Mouse (Mus musculus): ENCODE results near the gene Zfp574. TPM values are rescaled to one million over a fixed set of nuclear protein-coding genes. Genes with fewer than 3 reads are reported as not detected.
A peak's percentile ranks its signal among the peaks of the same experiment; 100 is the strongest.

The Zfp574 gene
- polyA plus RNA-seq, 1 experiment: 46.8 TPM

DNA sequence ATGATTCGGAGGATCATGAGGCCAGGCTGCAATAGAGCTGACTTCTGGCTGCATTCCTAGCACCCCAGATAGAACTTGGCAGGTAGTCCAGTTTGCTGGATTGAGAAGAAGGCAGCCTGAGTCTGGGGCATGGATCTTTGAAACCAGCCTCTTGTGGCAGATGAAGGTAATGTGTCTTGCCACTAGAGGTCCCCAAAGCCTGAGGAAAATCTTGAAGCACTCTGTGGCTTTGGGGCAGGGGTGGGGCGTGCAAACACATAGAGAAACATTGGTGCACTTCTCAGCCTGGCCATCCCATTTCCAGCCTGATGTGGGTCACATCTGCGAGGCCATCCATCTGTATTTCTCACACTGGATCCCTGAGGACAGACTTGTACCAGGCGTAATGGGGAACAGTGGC is 10.1 kb downstream of the Zfp574 start:
- DNase-seq: no peak
- H3K4me3 ChIP-seq (replicated peaks; ENCODE audit: extremely low read depth, low read depth, low read length): no peak overlapping the region
- peaks cover 11% of the 10 kb centered on the region; the same call in 1 of the 2 replicates for H3K4me1 ChIP-seq (ENCODE audit: control insufficient read depth, insufficient read depth, low read length)
- no peak for TF ChIP-seq POLR2A (IDR thresholded peaks at IDR 0.05; ENCODE audit: borderline replicate concordance, extremely low read depth, low read depth, low read length)
- TF ChIP-seq CTCF (IDR thresholded peaks at IDR 0.05; ENCODE audit: insufficient read depth, low read length): peak; percentile 27
- WGBS: 69% methylated on average over 4 of the region's 4 CpGs

- H3K4me3 ChIP-seq (replicated peaks; ENCODE audit: extremely low read depth, low read depth, low read length): no peak overlapping the region
- no peak for DNase-seq
- 27% methylated on average over 5 of the region's 5 CpGs for WGBS
- TF ChIP-seq POLR2A (IDR thresholded peaks at IDR 0.05; ENCODE audit: borderline replicate concordance, extremely low read depth, low read depth, low read length): no peak
- peaks cover 8% of the 10 kb centered on the region; the same call in 1 of the 2 replicates for H3K4me1 ChIP-seq (ENCODE audit: control insufficient read depth, insufficient read depth, low read length)
These were observed 12.3 kb downstream of the Zfp574 start for GRCm38 (mm10) chr7:25084621-25085020.

DNA sequence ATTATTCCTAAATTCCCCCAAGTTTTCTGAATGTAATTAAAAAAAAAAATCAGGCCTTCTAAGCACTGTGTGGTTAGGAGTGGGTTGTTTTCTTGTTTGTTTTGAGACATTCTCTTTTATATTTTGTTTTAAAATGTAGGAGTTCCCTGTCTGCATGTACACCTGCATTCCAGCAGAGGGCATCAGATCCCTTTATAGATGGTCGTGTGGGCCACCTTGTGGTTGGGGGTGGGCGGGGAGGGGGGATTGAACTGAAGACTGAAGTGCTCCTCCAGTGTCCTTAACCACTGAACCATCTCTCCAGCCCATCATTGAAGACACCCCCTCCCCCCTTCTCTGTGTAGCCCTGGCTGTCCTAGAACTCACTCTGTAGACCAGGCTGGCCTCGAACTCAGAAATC is 14.3 kb downstream of the Zfp574 start:
- Histone ChIP-seq H3K4me1 (ENCODE audit: control insufficient read depth, insufficient read depth, low read length) (peaks cover 8% of the 10 kb centered on the region; the same call in 1 of the 2 replicates), H3K4me3 (replicated peaks; ENCODE audit: extremely low read depth, low read depth, low read length) (no peak overlapping the region)
- DNase-seq: no peak
- WGBS: 55% methylated on average over 3 of the region's 3 CpGs
- TF ChIP-seq POLR2A (IDR thresholded peaks at IDR 0.05; ENCODE audit: borderline replicate concordance, extremely low read depth, low read depth, low read length): no peak
- TF ChIP-seq CTCF (IDR thresholded peaks at IDR 0.05; ENCODE audit: insufficient read depth, low read length): 0 out of 2 replicates have a peak, but pooled peaks have one; percentile 12

GRCm38 (mm10) chr7:25087256-25087912 is 15.0 kb downstream of the Zfp574 start:
- DNase-seq: no peak
- no peak for TF ChIP-seq CTCF (IDR thresholded peaks at IDR 0.05; ENCODE audit: insufficient read depth, low read length)
- TF ChIP-seq POLR2A (IDR thresholded peaks at IDR 0.05; ENCODE audit: borderline replicate concordance, extremely low read depth, low read depth, low read length): no peak
- Histone ChIP-seq H3K4me1 (ENCODE audit: control insufficient read depth, insufficient read depth, low read length) (peaks cover 8% of the 10 kb centered on the region; the same call in 1 of the 2 replicates), H3K4me3 (replicated peaks; ENCODE audit: extremely low read depth, low read depth, low read length) (no peak overlapping the region)
- WGBS: 63% methylated on average over 10 of the region's 10 CpGs

DNA sequence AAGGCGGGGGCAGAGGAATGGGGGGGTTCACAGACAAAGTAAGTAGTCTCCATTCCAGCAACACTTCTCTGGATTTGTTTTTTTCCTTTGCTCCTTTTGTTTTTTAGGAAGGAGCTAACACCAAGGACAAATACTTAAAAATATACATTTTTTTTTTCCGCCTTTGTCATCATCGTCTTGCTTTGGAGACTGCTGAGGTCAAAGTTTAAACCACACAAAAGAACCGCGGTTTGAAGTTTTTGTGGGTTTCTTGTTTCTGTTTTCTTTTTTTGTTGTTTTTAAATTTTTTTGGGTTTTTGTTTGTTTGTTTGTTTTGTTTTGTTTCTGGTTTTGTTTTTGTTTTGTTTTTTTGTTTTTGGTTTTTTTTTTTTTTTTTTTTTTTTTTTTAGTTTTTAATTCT is 15.6 kb downstream of the Zfp574 start:
- no peak for DNase-seq
- Histone ChIP-seq H3K4me1 (ENCODE audit: control insufficient read depth, insufficient read depth, low read length) (peaks cover 8% of the 10 kb centered on the region; the same call in 1 of the 2 replicates), H3K4me3 (replicated peaks; ENCODE audit: extremely low read depth, low read depth, low read length) (no peak overlapping the region)
- WGBS: 59% methylated on average over 5 of the region's 5 CpGs
- TF ChIP-seq CTCF (IDR thresholded peaks at IDR 0.05; ENCODE audit: insufficient read depth, low read length) (no peak), POLR2A (IDR thresholded peaks at IDR 0.05; ENCODE audit: borderline replicate concordance, extremely low read depth, low read depth, low read length) (no peak)

GRCm38 (mm10) chr7:25088531-25088930 is 16.2 kb downstream of the Zfp574 start:
- DNase-seq: no peak
- TF ChIP-seq CTCF (IDR thresholded peaks at IDR 0.05; ENCODE audit: insufficient read depth, low read length): no peak
- WGBS: 34% methylated on average over 10 of the region's 10 CpGs
- Histone ChIP-seq H3K4me1 (ENCODE audit: control insufficient read depth, insufficient read depth, low read length) (peaks cover 8% of the 10 kb centered on the region; the same call in 1 of the 2 replicates), H3K4me3 (replicated peaks; ENCODE audit: extremely low read depth, low read depth, low read length) (no peak overlapping the region)

DNA sequence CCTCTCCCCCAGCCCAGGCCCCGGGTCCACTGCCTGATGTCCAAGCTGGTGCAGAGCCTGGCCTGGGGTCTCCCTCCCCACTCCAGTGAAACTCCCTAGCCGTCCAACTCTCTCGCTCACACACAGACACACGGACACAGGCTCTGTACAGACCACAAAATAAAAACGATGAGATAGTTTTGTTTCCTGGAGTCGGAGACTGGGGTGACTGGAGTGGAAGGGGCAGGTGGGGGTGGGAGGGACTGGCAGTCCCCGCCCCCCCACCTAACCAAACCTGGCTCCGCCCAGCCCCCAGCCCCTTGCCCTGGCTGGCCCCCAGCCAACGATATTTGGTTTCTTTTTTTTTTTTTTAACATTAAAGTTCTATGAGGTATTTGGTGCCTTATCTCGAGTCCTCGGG is 16.6 kb downstream of the Zfp574 start:
- 17% methylated on average over 11 of the region's 11 CpGs for WGBS
- Histone ChIP-seq H3K4me1 (ENCODE audit: control insufficient read depth, insufficient read depth, low read length) (peaks cover 8% of the 10 kb centered on the region; the same call in 1 of the 2 replicates), H3K4me3 (replicated peaks; ENCODE audit: extremely low read depth, low read depth, low read length) (no peak overlapping the region)
- TF ChIP-seq CTCF (IDR thresholded peaks at IDR 0.05; ENCODE audit: insufficient read depth, low read length) (no peak), POLR2A (IDR thresholded peaks at IDR 0.05; ENCODE audit: borderline replicate concordance, extremely low read depth, low read depth, low read length) (no peak)
- DNase-seq: no peak

GRCm38 (mm10) chr7:25089875-25090274 is 17.5 kb downstream of the Zfp574 start:
- Histone ChIP-seq H3K4me3 (replicated peaks; ENCODE audit: extremely low read depth, low read depth, low read length) (no peak overlapping the region), H3K4me1 (ENCODE audit: control insufficient read depth, insufficient read depth, low read length) (peaks cover 7% of the 10 kb centered on the region; the same call in 1 of the 2 replicates)
- TF ChIP-seq CTCF (IDR thresholded peaks at IDR 0.05; ENCODE audit: insufficient read depth, low read length) (no peak), POLR2A (IDR thresholded peaks at IDR 0.05; ENCODE audit: borderline replicate concordance, extremely low read depth, low read depth, low read length) (no peak)
- DNase-seq: no peak
- 44% methylated on average over 10 of the region's 10 CpGs for WGBS

DNA sequence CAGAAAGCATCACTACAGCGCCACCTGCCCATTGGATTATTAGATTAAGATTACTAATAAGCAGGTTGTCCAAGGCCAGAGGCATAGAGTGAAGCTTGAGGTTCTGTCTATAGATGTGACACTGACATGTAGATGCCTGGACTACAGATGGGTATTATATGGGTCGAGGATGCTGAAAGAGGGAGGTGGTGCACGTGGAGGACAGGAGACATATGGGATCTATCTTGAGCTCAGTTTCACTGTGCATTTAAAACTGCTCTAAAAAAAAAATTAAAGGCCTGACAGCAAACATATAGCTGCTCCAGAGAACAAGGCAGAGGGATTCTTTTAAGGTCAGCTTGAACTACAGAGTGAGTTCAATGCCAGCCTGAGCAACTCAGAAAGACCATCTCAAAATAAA is 25.8 kb downstream of the Zfp574 start:
- H3K4me3 ChIP-seq (replicated peaks; ENCODE audit: extremely low read depth, low read depth, low read length): no peak overlapping the region
- H3K4me1 ChIP-seq (ENCODE audit: control insufficient read depth, insufficient read depth, low read length): no peaks in the 10 kb centered on the region
- TF ChIP-seq POLR2A (IDR thresholded peaks at IDR 0.05; ENCODE audit: borderline replicate concordance, extremely low read depth, low read depth, low read length) (no peak), CTCF (IDR thresholded peaks at IDR 0.05; ENCODE audit: insufficient read depth, low read length) (no peak)
- WGBS: 70% methylated on average over 3 of the region's 3 CpGs
- DNase-seq: no peak

- H3K4me1 ChIP-seq (ENCODE audit: control insufficient read depth, insufficient read depth, low read length): no peaks in the 10 kb centered on the region
- WGBS: 46% methylated on average over 4 of the region's 4 CpGs
- no peak overlapping the region for H3K4me3 ChIP-seq (replicated peaks; ENCODE audit: extremely low read depth, low read depth, low read length)
- TF ChIP-seq POLR2A (IDR thresholded peaks at IDR 0.05; ENCODE audit: borderline replicate concordance, extremely low read depth, low read depth, low read length) (no peak), CTCF (IDR thresholded peaks at IDR 0.05; ENCODE audit: insufficient read depth, low read length) (peak; percentile 19; the same call in 1 of the 2 replicates)
- no peak for DNase-seq
These were observed 27.2 kb downstream of the Zfp574 start for GRCm38 (mm10) chr7:25099581-25099980.

Data from lung, adult 2 months (tissue).